Mouse (Mus musculus): ENCODE measurements around the gene Pdss1. TPM values are rescaled to one million over a fixed set of nuclear protein-coding genes. Genes with fewer than 3 reads are reported as not detected.
A peak's percentile ranks its signal among the peaks of the same experiment; 100 is the strongest.
"Not testable (repeated sequence)": the region's sequence is repeated elsewhere in the genome, so short reads cannot be mapped to it uniquely, and the experiment has no call there.

Pdss1 gene
- 10.3 and 17.1 TPM in 2 replicates for polyA plus RNA-seq (2012; ENCODE audit: insufficient read depth, insufficient read length, missing spikeins)

GRCm38 (mm10) chr2:22895282-22896273 lies at the start of gene Pdss1:
TSS of gene Pdss1 (plus strand) at chr2:22895522.
- Histone ChIP-seq H3K27ac (replicated peaks; ENCODE audit: low read depth, low read length) (peak within 1 kb of the TSS; percentile 96), H3K4me1 (ENCODE audit: control insufficient read depth, insufficient read depth, insufficient read length, low read length) (peaks cover 4% of the 10 kb centered on the region; the same call in 1 of the 2 replicates), H3K4me3 (ENCODE audit: insufficient read depth, low read depth, low read length) (peak within 1 kb of the TSS; percentile 96)

GRCm38 (mm10) chr2:22851900-22852299 lies 43.4 kb upstream of the Pdss1 start:
- H3K4me1 ChIP-seq (ENCODE audit: control insufficient read depth, insufficient read depth, insufficient read length, low read length), result no peaks in the 10 kb centered on the region
- H3K27ac ChIP-seq (replicated peaks; ENCODE audit: low read depth, low read length), result no peak overlapping the region
- H3K4me3 ChIP-seq (ENCODE audit: insufficient read depth, low read depth, low read length), result no peak overlapping the region

- H3K27ac ChIP-seq (replicated peaks; ENCODE audit: low read depth, low read length), result no peak overlapping the region
- no peaks in the 10 kb centered on the region for H3K4me1 ChIP-seq (ENCODE audit: control insufficient read depth, insufficient read depth, insufficient read length, low read length)
- H3K4me3 ChIP-seq (ENCODE audit: insufficient read depth, low read depth, low read length), result no peak overlapping the region
Measured at GRCm38 (mm10) chr2:22857501-22857900, 37.8 kb upstream of the Pdss1 start.

GRCm38 (mm10) chr2:22862194-22862593 lies 33.1 kb upstream of the Pdss1 start:
- H3K27ac ChIP-seq (replicated peaks; ENCODE audit: low read depth, low read length), result no peak overlapping the region
- no peaks in the 10 kb centered on the region for H3K4me1 ChIP-seq (ENCODE audit: control insufficient read depth, insufficient read depth, insufficient read length, low read length)
- H3K4me3 ChIP-seq (ENCODE audit: insufficient read depth, low read depth, low read length), result no peak overlapping the region

- H3K27ac ChIP-seq (replicated peaks; ENCODE audit: low read depth, low read length); H3K4me3 ChIP-seq (ENCODE audit: insufficient read depth, low read depth, low read length); H3K4me1 ChIP-seq (ENCODE audit: control insufficient read depth, insufficient read depth, insufficient read length, low read length): not testable (repeated sequence)
Measured at GRCm38 (mm10) chr2:22864394-22865037, 30.8 kb upstream of the Pdss1 start.

- Histone ChIP-seq H3K4me3 (ENCODE audit: insufficient read depth, low read depth, low read length) (no peak overlapping the region), H3K27ac (replicated peaks; ENCODE audit: low read depth, low read length) (no peak overlapping the region), H3K4me1 (ENCODE audit: control insufficient read depth, insufficient read depth, insufficient read length, low read length) (no peaks in the 10 kb centered on the region)
Measured at GRCm38 (mm10) chr2:22865818-22866217, 29.5 kb upstream of the Pdss1 start.

- Histone ChIP-seq H3K4me3 (ENCODE audit: insufficient read depth, low read depth, low read length) (no peak overlapping the region), H3K27ac (replicated peaks; ENCODE audit: low read depth, low read length) (no peak overlapping the region), H3K4me1 (ENCODE audit: control insufficient read depth, insufficient read depth, insufficient read length, low read length) (no peaks in the 10 kb centered on the region)
Measured at GRCm38 (mm10) chr2:22866894-22867424, 28.4 kb upstream of the Pdss1 start.

- no peak overlapping the region for H3K4me3 ChIP-seq (ENCODE audit: insufficient read depth, low read depth, low read length)
- H3K27ac ChIP-seq (replicated peaks; ENCODE audit: low read depth, low read length), result no peak overlapping the region
- no peaks in the 10 kb centered on the region for H3K4me1 ChIP-seq (ENCODE audit: control insufficient read depth, insufficient read depth, insufficient read length, low read length)
Measured at GRCm38 (mm10) chr2:22873159-22873558, 22.2 kb upstream of the Pdss1 start.

GRCm38 (mm10) chr2:22874628-22875027 lies 20.7 kb upstream of the Pdss1 start:
- no peak overlapping the region for H3K27ac ChIP-seq (replicated peaks; ENCODE audit: low read depth, low read length)
- H3K4me1 ChIP-seq (ENCODE audit: control insufficient read depth, insufficient read depth, insufficient read length, low read length), result no peaks in the 10 kb centered on the region
- no peak overlapping the region for H3K4me3 ChIP-seq (ENCODE audit: insufficient read depth, low read depth, low read length)

GRCm38 (mm10) chr2:22876614-22877013 lies 18.7 kb upstream of the Pdss1 start:
- Histone ChIP-seq H3K27ac (replicated peaks; ENCODE audit: low read depth, low read length) (no peak overlapping the region), H3K4me1 (ENCODE audit: control insufficient read depth, insufficient read depth, insufficient read length, low read length) (no peaks in the 10 kb centered on the region), H3K4me3 (ENCODE audit: insufficient read depth, low read depth, low read length) (no peak overlapping the region)

- Histone ChIP-seq H3K4me3 (ENCODE audit: insufficient read depth, low read depth, low read length) (no peak overlapping the region), H3K4me1 (ENCODE audit: control insufficient read depth, insufficient read depth, insufficient read length, low read length) (no peaks in the 10 kb centered on the region), H3K27ac (replicated peaks; ENCODE audit: low read depth, low read length) (no peak overlapping the region)
Measured at GRCm38 (mm10) chr2:22878781-22879180, 16.5 kb upstream of the Pdss1 start.

GRCm38 (mm10) chr2:22880726-22881125 lies 14.6 kb upstream of the Pdss1 start:
- not testable (repeated sequence) for H3K27ac ChIP-seq (replicated peaks; ENCODE audit: low read depth, low read length); H3K4me3 ChIP-seq (ENCODE audit: insufficient read depth, low read depth, low read length); H3K4me1 ChIP-seq (ENCODE audit: control insufficient read depth, insufficient read depth, insufficient read length, low read length)

GRCm38 (mm10) chr2:22894932-22895281 lies 415 bp upstream of the Pdss1 start:
- peaks cover 4% of the 10 kb centered on the region; the same call in 1 of the 2 replicates for H3K4me1 ChIP-seq (ENCODE audit: control insufficient read depth, insufficient read depth, insufficient read length, low read length)
- peak overlapping the region; percentile 96 for H3K4me3 ChIP-seq (ENCODE audit: insufficient read depth, low read depth, low read length)
- peak overlapping the region; percentile 96 for H3K27ac ChIP-seq (replicated peaks; ENCODE audit: low read depth, low read length)

- no peaks in the 10 kb centered on the region for H3K4me1 ChIP-seq (ENCODE audit: control insufficient read depth, insufficient read depth, insufficient read length, low read length)
- H3K27ac ChIP-seq (replicated peaks; ENCODE audit: low read depth, low read length), result no peak overlapping the region
- H3K4me3 ChIP-seq (ENCODE audit: insufficient read depth, low read depth, low read length), result no peak overlapping the region
Measured at GRCm38 (mm10) chr2:22903947-22904346, 8.6 kb downstream of the Pdss1 start.

- Histone ChIP-seq H3K27ac (replicated peaks; ENCODE audit: low read depth, low read length) (no peak overlapping the region), H3K4me1 (ENCODE audit: control insufficient read depth, insufficient read depth, insufficient read length, low read length) (no peaks in the 10 kb centered on the region), H3K4me3 (ENCODE audit: insufficient read depth, low read depth, low read length) (no peak overlapping the region)
Measured at GRCm38 (mm10) chr2:22914421-22914820, 19.1 kb downstream of the Pdss1 start.
